Mouse (Mus musculus) liver, postnatal 0 days (tissue): ENCODE data around the gene Pp2d1.

Experiments
- CTCF ChIP-seq: sonication (generic); IDR thresholded peaks from 2 replicates; pipeline ENCODE4 v1.5.1; 2016; ENCODE audit warnings: antibody characterized with exemption, low read depth
- EP300 ChIP-seq: IDR thresholded peaks from 2 replicates; pipeline ENCODE4 v1.6.1; 2016; ENCODE audit warnings: antibody characterized with exemption, low read depth, mild to moderate bottlenecking

GRCm38 (mm10) chr17:53480433-53480832, 58.8 kb downstream of the Pp2d1 start:
- TF ChIP-seq CTCF (no peak), EP300 (no peak)
